Mouse (Mus musculus) midbrain, embryonic 11.5 days (tissue): Measurements from ENCODE around the gene Arhgap18. TPM values are rescaled to one million over a fixed set of nuclear protein-coding genes. Genes with fewer than 3 reads are reported as not detected.

Experiments
- ATAC-seq: fragments of 200-750 bp; cut with Nextera tagmentation; 2 replicates; pipeline ENCODE4 v1.8.0; 2017; ENCODE audit warnings: moderate TSS enrichment, moderate library complexity; ENCODE audit not compliant: low FRiP score
- DNase-seq: peaks from one replicate; pipeline ENCODE4 v3.0.0; 2015; ENCODE audit warnings: low spot score; ENCODE audit errors: missing footprints
- H3K27ac ChIP-seq: fragments of 300-500 bp; sonication (generic); 2 replicates; pipeline ENCODE4 v1.5.1; 2014; ENCODE audit warnings: low read depth, low read length
- H3K27me3 ChIP-seq: fragments of 300-500 bp; sonication (generic); 2 replicates; pipeline ENCODE4 v1.6.1; 2014; ENCODE audit warnings: mild to moderate bottlenecking, low read length, moderate library complexity, mixed read lengths; ENCODE audit not compliant: control insufficient read depth, insufficient read depth
- H3K36me3 ChIP-seq: fragments of 300-500 bp; sonication (generic); 2 replicates; pipeline ENCODE4 v1.6.1; 2014; ENCODE audit warnings: mild to moderate bottlenecking, low read length, moderate library complexity, mixed read lengths; ENCODE audit not compliant: control insufficient read depth, insufficient read depth
- H3K4me1 ChIP-seq: fragments of 300-500 bp; sonication (generic); 2 replicates; pipeline ENCODE4 v1.6.1; 2014; ENCODE audit warnings: low read length; ENCODE audit not compliant: control insufficient read depth, insufficient read depth
- H3K4me2 ChIP-seq: fragments of 300-500 bp; sonication (generic); 2 replicates; pipeline ENCODE4 v1.6.1; 2014; ENCODE audit warnings: mild to moderate bottlenecking, moderate library complexity
- H3K4me3 ChIP-seq: fragments of 300-500 bp; sonication (generic); 2 replicates; pipeline ENCODE4 v1.5.1; 2014; ENCODE audit warnings: low read depth, low read length
- H3K9ac ChIP-seq: fragments of 300-500 bp; sonication (generic); 2 replicates; pipeline ENCODE4 v1.6.1; 2014; ENCODE audit warnings: low read length
- H3K9me3 ChIP-seq: fragments of 300-500 bp; sonication (generic); 2 replicates; pipeline ENCODE4 v1.6.1; 2016; ENCODE audit warnings: low read length; ENCODE audit not compliant: control insufficient read depth
- WGBS: fragments of 180-500 bp; shearing (Covaris S2); extraction: QIAGEN DNeasy Blood & Tissue Kit; methylation state at CpG from one replicate; pipeline ENCODE4 v1.1.7; 2014; 5-methylcytosine and 5-hydroxymethylcytosine counted together
- polyA plus RNA-seq: library from polyadenylated mRNA; unstranded; fragments of >200 nt; fragmentation: Nextera tagmentation; extraction: Ambion mirVana; gene quantifications from 2 replicates; pipeline ENCODE4 v1.2.1, GENCODE M21; 2014

The Arhgap18 gene
- polyA plus RNA-seq, 1 experiment from 2014 or later, result 14.9 TPM

GRCm38 (mm10) chr10:26833393-26833792, 80.2 kb downstream of the Arhgap18 start:
- no peaks in the 10 kb centered on the region for H3K27me3 ChIP-seq
- H3K9me3 ChIP-seq, result no peaks in the 10 kb centered on the region
- no peak overlapping the region for H3K4me3 ChIP-seq
- H3K4me2 ChIP-seq, result no peak overlapping the region
- 85% methylated on average over 3 of the region's 3 CpGs for WGBS
- H3K36me3 ChIP-seq, result no peaks in the 10 kb centered on the region
- no peak overlapping the region for H3K27ac ChIP-seq
- ATAC-seq, result no peak
- no peak overlapping the region for H3K9ac ChIP-seq
- DNase-seq, result no peak
- H3K4me1 ChIP-seq, result peaks cover 5% of the 10 kb centered on the region

- Histone ChIP-seq H3K4me3 (no peak overlapping the region), H3K9ac (no peak overlapping the region), H3K4me2 (no peak overlapping the region), H3K4me1 (no peaks in the 10 kb centered on the region), H3K27ac (no peak overlapping the region), H3K27me3 (no peaks in the 10 kb centered on the region), H3K36me3 (no peaks in the 10 kb centered on the region), H3K9me3 (no peaks in the 10 kb centered on the region)
- ATAC-seq (no peak), DNase-seq (no peak)
- 90% methylated on average over 4 of the region's 4 CpGs for WGBS
Measured at GRCm38 (mm10) chr10:26849311-26849710, 96.1 kb downstream of the Arhgap18 start.

- H3K4me1 ChIP-seq, result no peaks in the 10 kb centered on the region
- ATAC-seq (no peak), DNase-seq (no peak)
- H3K9me3 ChIP-seq, result no peaks in the 10 kb centered on the region
- no peaks in the 10 kb centered on the region for H3K27me3 ChIP-seq
- H3K9ac ChIP-seq, result no peak overlapping the region
- no peak overlapping the region for H3K27ac ChIP-seq
- no peak overlapping the region for H3K4me3 ChIP-seq
- H3K36me3 ChIP-seq, result no peaks in the 10 kb centered on the region
- H3K4me2 ChIP-seq, result no peak overlapping the region
- 81% methylated on average over 6 of the region's 6 CpGs for WGBS
Measured at GRCm38 (mm10) chr10:26849854-26850253, 96.6 kb downstream of the Arhgap18 start.

- Histone ChIP-seq H3K4me1 (no peaks in the 10 kb centered on the region), H3K4me3 (no peak overlapping the region), H3K4me2 (no peak overlapping the region), H3K27me3 (no peaks in the 10 kb centered on the region), H3K9ac (no peak overlapping the region), H3K36me3 (no peaks in the 10 kb centered on the region), H3K9me3 (no peaks in the 10 kb centered on the region), H3K27ac (no peak overlapping the region)
- ATAC-seq (no peak), DNase-seq (no peak)
- 92% methylated on average over 5 of the region's 5 CpGs for WGBS
Measured at GRCm38 (mm10) chr10:26854556-26855100, 101.4 kb downstream of the Arhgap18 start.

- no peak overlapping the region for H3K9ac ChIP-seq
- no peaks in the 10 kb centered on the region for H3K4me1 ChIP-seq
- DNase-seq (no peak), ATAC-seq (no peak)
- no peak overlapping the region for H3K27ac ChIP-seq
- 88% methylated on average over 8 of the region's 8 CpGs for WGBS
- H3K4me2 ChIP-seq, result no peak overlapping the region
- no peaks in the 10 kb centered on the region for H3K36me3 ChIP-seq
- H3K27me3 ChIP-seq, result no peaks in the 10 kb centered on the region
- H3K9me3 ChIP-seq, result no peaks in the 10 kb centered on the region
- H3K4me3 ChIP-seq, result no peak overlapping the region
Measured at GRCm38 (mm10) chr10:26855851-26856535, 102.8 kb downstream of the Arhgap18 start.

GRCm38 (mm10) chr10:26857583-26857982, 104.4 kb downstream of the Arhgap18 start:
- H3K36me3 ChIP-seq, result no peaks in the 10 kb centered on the region
- ATAC-seq (no peak), DNase-seq (no peak)
- H3K9me3 ChIP-seq, result no peaks in the 10 kb centered on the region
- no peaks in the 10 kb centered on the region for H3K4me1 ChIP-seq
- H3K4me3 ChIP-seq, result no peak overlapping the region
- WGBS, result 91% methylated on average over 4 of the region's 4 CpGs
- H3K9ac ChIP-seq, result no peak overlapping the region
- no peak overlapping the region for H3K4me2 ChIP-seq
- no peak overlapping the region for H3K27ac ChIP-seq
- no peaks in the 10 kb centered on the region for H3K27me3 ChIP-seq

- WGBS, result 87% methylated on average over 4 of the region's 4 CpGs
- no peak for DNase-seq
Measured at GRCm38 (mm10) chr10:26858537-26858936, 105.3 kb downstream of the Arhgap18 start.

GRCm38 (mm10) chr10:26861231-26861630, 108.0 kb downstream of the Arhgap18 start:
- Histone ChIP-seq H3K27me3 (no peaks in the 10 kb centered on the region), H3K27ac (no peak overlapping the region), H3K9me3 (no peaks in the 10 kb centered on the region), H3K4me2 (no peak overlapping the region), H3K4me3 (no peak overlapping the region), H3K36me3 (no peaks in the 10 kb centered on the region), H3K4me1 (no peaks in the 10 kb centered on the region), H3K9ac (no peak overlapping the region)
- DNase-seq (no peak), ATAC-seq (no peak)

More at GRCm38 (mm10) chr10:26858537-26858936, 105.3 kb downstream of the Arhgap18 start:
- H3K9ac ChIP-seq, result no peak overlapping the region
- H3K36me3 ChIP-seq, result no peaks in the 10 kb centered on the region
- H3K27me3 ChIP-seq, result no peaks in the 10 kb centered on the region
- no peak overlapping the region for H3K4me3 ChIP-seq
- no peak overlapping the region for H3K4me2 ChIP-seq
- H3K4me1 ChIP-seq, result no peaks in the 10 kb centered on the region
- no peak for ATAC-seq
- H3K9me3 ChIP-seq, result no peaks in the 10 kb centered on the region
- no peak overlapping the region for H3K27ac ChIP-seq

GRCm38 (mm10) chr10:26862207-26862606, 109.0 kb downstream of the Arhgap18 start:
- Histone ChIP-seq H3K9ac (no peak overlapping the region), H3K9me3 (no peaks in the 10 kb centered on the region), H3K4me1 (no peaks in the 10 kb centered on the region), H3K4me3 (no peak overlapping the region), H3K4me2 (no peak overlapping the region), H3K27me3 (no peaks in the 10 kb centered on the region), H3K27ac (no peak overlapping the region), H3K36me3 (no peaks in the 10 kb centered on the region)
- no peak for DNase-seq
- 95% methylated on average over 4 of the region's 4 CpGs for WGBS
- no peak for ATAC-seq
